Mouse (Mus musculus) heart, adult 2 months (tissue): ENCODE results near the gene Zfp598.

Source experiments
- CTCF ChIP-seq: fragments of 200-600 bp; IDR thresholded peaks from 2 replicates; pipeline ENCODE4 v1.8.1; 2022; ENCODE audit warnings: antibody characterized with exemption, mild to moderate bottlenecking, moderate library complexity
- EP300 ChIP-seq: fragments of 200-500 bp; IDR thresholded peaks from 2 replicates; pipeline ENCODE4 v1.6.1; 2011; ENCODE audit warnings: low read depth, low read length, control low read depth; ENCODE audit not compliant: insufficient read depth
- POLR2A ChIP-seq: fragments of 200-500 bp; IDR thresholded peaks from 2 replicates; pipeline ENCODE4 v1.6.1; 2011; ENCODE audit warnings: mild to moderate bottlenecking, low read depth, low read length, control low read depth; ENCODE audit not compliant: insufficient read depth

DNA sequence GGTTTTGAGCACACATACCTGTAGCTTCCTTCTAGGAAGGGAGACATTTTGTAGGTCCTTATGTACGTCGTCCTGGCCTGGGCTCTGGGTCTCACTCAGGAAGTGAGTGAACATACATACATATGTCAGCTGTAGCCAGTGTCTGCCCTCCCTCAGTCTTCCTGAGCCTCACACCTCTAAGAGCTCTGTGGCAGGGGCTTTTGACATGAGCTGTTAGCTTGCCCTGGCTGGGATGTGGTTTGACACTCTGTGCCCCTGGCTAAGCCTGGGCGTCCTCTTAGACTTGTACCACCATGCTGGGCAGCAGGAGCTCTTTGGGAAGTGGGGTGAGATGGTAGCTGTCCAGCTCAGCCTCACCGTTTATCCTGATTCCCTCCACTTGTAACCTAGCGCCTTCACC, 1.9 kb downstream of the Zfp598 start:
- TF ChIP-seq EP300 (no peak), CTCF (no peak), POLR2A (no peak)
